Mouse (Mus musculus) CD4-positive naive resting alpha-beta T cell, adult 76 days (primary cell): ENCODE results near the gene Sfxn5. TPM values are rescaled to one million over a fixed set of nuclear protein-coding genes. Genes with fewer than 3 reads are reported as not detected.

Source experiments
- total RNA-seq: library from RNA; stranded (reverse); gene quantifications from one replicate; pipeline ENCODE4 v1.2.4, GENCODE M21; 2023

The Sfxn5 gene
- 5.7 TPM for total RNA-seq

GRCm38 (mm10) chr6:85333000-85333669 lies at the start of gene Sfxn5:
TSS of gene Sfxn5 (minus strand) at chr6:85333422.

DNA sequence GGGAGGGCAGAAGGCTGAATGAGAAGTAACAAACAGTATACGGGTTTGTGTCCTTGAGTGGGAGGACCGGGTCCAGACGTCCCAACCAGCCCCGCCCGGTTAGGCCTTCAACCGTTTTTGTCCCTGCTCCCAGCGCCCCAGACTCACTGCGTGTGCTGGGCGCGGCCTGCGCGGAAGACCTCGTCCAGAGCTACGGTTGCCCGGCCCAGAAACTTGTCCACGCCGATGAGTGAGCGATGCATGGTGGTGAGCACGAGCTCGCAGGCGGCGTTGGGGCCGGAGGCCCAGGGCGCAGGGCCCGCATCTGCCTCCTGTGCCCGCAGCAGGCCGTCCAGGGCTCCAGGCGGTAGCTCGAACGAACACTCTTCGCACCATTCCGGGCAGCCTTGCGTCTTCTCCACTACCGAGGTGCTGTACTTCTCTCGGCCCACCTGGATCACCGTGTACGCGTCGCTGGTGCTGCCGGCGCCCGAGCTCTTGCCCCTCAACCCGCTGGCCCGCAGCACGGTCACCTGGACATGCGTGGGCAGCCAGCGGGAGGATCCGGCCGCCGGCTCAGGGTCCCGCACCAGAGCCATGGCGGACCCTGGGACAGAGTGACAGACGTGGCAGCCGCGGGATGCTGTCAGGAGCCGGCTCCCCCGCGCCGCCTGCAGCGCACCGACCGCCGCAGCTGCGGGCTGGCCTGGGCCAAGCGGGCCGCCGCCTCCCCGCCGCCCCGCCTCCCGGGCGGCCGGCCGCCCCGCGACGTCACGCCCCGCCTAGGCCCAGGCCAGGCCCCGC lies 40.9 kb upstream of the Sfxn5 start, which contains the start of gene Rab11fip5:
Gene Rab11fip5, minus strand, starts transcription at position 684 of the 783 bp plus-strand sequence.

GRCm38 (mm10) chr6:85187340-85188211 lies 145.6 kb downstream of the Sfxn5 start, which contains the start of gene Emx1:
TSS of gene Emx1 (plus strand) at chr6:85187438.

Other genes with a start within 250 kb of the Sfxn5 start
- gene Spr, start 195.7 kb downstream of the Sfxn5 start, total RNA-seq: 31.9 TPM
- not detected for gene Emx1, start 146.0 kb downstream of the Sfxn5 start, total RNA-seq
- gene Rab11fip5, start 41.2 kb upstream of the Sfxn5 start, total RNA-seq: 1.6 TPM
- gene Noto, start 90.5 kb upstream of the Sfxn5 start, total RNA-seq: not detected
- gene Smyd5, start 98.6 kb upstream of the Sfxn5 start, total RNA-seq: 46.2 TPM
- 191 TPM for gene Cct7, start 118.1 kb upstream of the Sfxn5 start, total RNA-seq
- 21.3 TPM for gene Pradc1, start 118.5 kb upstream of the Sfxn5 start, total RNA-seq
- gene Fbxo41, start 169.6 kb upstream of the Sfxn5 start, total RNA-seq: not detected
- gene Egr4, start 180.2 kb upstream of the Sfxn5 start, total RNA-seq: 0.26 TPM